Mouse (Mus musculus): ENCODE results near the gene Rassf10.

The Rassf10 gene

GRCm38 (mm10) chr7:112957630-112958029, 3.9 kb downstream of the Rassf10 start:
- DNase-seq (ENCODE audit: extremely low read depth, low read depth) = no peak

GRCm38 (mm10) chr7:112966382-112966781, 12.6 kb downstream of the Rassf10 start:
- DNase-seq (ENCODE audit: extremely low read depth, low read depth) = no peak

GRCm38 (mm10) chr7:112966786-112967185, 13.0 kb downstream of the Rassf10 start:
- no peak for DNase-seq (ENCODE audit: extremely low read depth, low read depth)

GRCm38 (mm10) chr7:112983316-112983715, 29.6 kb downstream of the Rassf10 start:
- DNase-seq (ENCODE audit: extremely low read depth, low read depth) = no peak

GRCm38 (mm10) chr7:112984704-112985577, 31.2 kb downstream of the Rassf10 start:
- no peak for DNase-seq (ENCODE audit: extremely low read depth, low read depth)

GRCm38 (mm10) chr7:112985578-112985949, 31.8 kb downstream of the Rassf10 start:
- DNase-seq (ENCODE audit: extremely low read depth, low read depth) = no peak

GRCm38 (mm10) chr7:112992928-112993327, 39.2 kb downstream of the Rassf10 start:
- DNase-seq (ENCODE audit: extremely low read depth, low read depth) = no peak

GRCm38 (mm10) chr7:113003565-113004255, 49.9 kb downstream of the Rassf10 start:
- DNase-seq (ENCODE audit: extremely low read depth, low read depth) = no peak

- no peak for DNase-seq (ENCODE audit: extremely low read depth, low read depth)
Observed at GRCm38 (mm10) chr7:113005726-113006125, 52.0 kb downstream of the Rassf10 start.

All from MEL-GATA-1-ER (cell line).